Mouse (Mus musculus) bone marrow, adult 2 months (tissue): ENCODE results near the gene Nabp2. TPM values are rescaled to one million over a fixed set of nuclear protein-coding genes. Genes with fewer than 3 reads are reported as not detected.

Experiments used
- H3K27ac ChIP-seq: fragments of 200-500 bp; 2 replicates; pipeline ENCODE4 v1.5.1; 2012; ENCODE audit warnings: low read depth, mild to moderate bottlenecking, control low read depth, inconsistent platforms, low read length; ENCODE audit not compliant: control insufficient read depth, poor library complexity, insufficient read depth
- H3K4me1 ChIP-seq: fragments of 200-500 bp; 2 replicates; pipeline ENCODE4 v1.6.1; 2011; ENCODE audit warnings: low read length; ENCODE audit not compliant: control insufficient read depth, insufficient read depth
- H3K4me3 ChIP-seq: fragments of 200-500 bp; replicated peaks from 2 replicates; pipeline ENCODE3; 2011; ENCODE audit warnings: mild to moderate bottlenecking, low read depth, low read length, control low read depth; ENCODE audit not compliant: control insufficient read depth
- CTCF ChIP-seq: fragments of 200-500 bp; IDR thresholded peaks from 2 replicates; pipeline ENCODE4 v1.5.1; 2011; ENCODE audit warnings: low read length, control low read depth; ENCODE audit not compliant: control insufficient read depth, insufficient read depth
- POLR2A ChIP-seq: fragments of 200-500 bp; IDR thresholded peaks from 2 replicates; pipeline ENCODE4 v1.6.1; 2011; ENCODE audit warnings: low read depth, mild to moderate bottlenecking, control low read depth, low read length, borderline replicate concordance; ENCODE audit not compliant: control insufficient read depth
- WGBS: fragments of 180-500 bp; shearing (Covaris S2); methylation state at CpG from one replicate; pipeline ENCODE4 v1.1.7; 2018; 5-methylcytosine and 5-hydroxymethylcytosine counted together
- polyA plus RNA-seq: library from polyadenylated mRNA; stranded (reverse); fragments of >200 nt; gene quantifications from 2 replicates; pipeline ENCODE4 v1.2.4, GENCODE M21; 2011; ENCODE audit warnings: low replicate concordance; ENCODE audit not compliant: missing spikeins, insufficient read depth, insufficient read length

Gene Nabp2
- polyA plus RNA-seq, 1 experiment = 40.0 TPM

- no peaks in the 10 kb centered on the region for H3K4me1 ChIP-seq
- no peak overlapping the region for H3K4me3 ChIP-seq
- no peak overlapping the region for H3K27ac ChIP-seq
- TF ChIP-seq POLR2A (no peak), CTCF (no peak)
- WGBS = 66% methylated on average over 9 of the region's 9 CpGs
Observed at GRCm38 (mm10) chr10:128401638-128402037, 9.7 kb downstream of the Nabp2 start.

- TF ChIP-seq POLR2A (no peak), CTCF (no peak)
- Histone ChIP-seq H3K4me3 (no peak within 1 kb of the TSS), H3K27ac (no peak within 1 kb of the TSS), H3K4me1 (no peaks in the 10 kb centered on the region)
- WGBS = 76% methylated on average over 2 of the region's 2 CpGs
Observed at GRCm38 (mm10) chr10:128401056-128401455, 10.2 kb downstream of the Nabp2 start, which contains the start of gene Slc39a5. Gene Slc39a5, minus strand, starts transcription at chr10:128401229.

GRCm38 (mm10) chr10:128400338-128400737 is 11.0 kb downstream of the Nabp2 start:
- Histone ChIP-seq H3K4me3 (no peak overlapping the region), H3K27ac (no peak overlapping the region), H3K4me1 (no peaks in the 10 kb centered on the region)
- TF ChIP-seq POLR2A (no peak), CTCF (no peak)
- 71% methylated on average over 5 of the region's 5 CpGs for WGBS

GRCm38 (mm10) chr10:128397466-128397865 is 13.8 kb downstream of the Nabp2 start:
- WGBS = 83% methylated on average over 7 of the region's 7 CpGs
- Histone ChIP-seq H3K27ac (no peak overlapping the region), H3K4me3 (no peak overlapping the region), H3K4me1 (no peaks in the 10 kb centered on the region)
- no peak for TF ChIP-seq CTCF
- TF ChIP-seq POLR2A = no peak

DNA sequence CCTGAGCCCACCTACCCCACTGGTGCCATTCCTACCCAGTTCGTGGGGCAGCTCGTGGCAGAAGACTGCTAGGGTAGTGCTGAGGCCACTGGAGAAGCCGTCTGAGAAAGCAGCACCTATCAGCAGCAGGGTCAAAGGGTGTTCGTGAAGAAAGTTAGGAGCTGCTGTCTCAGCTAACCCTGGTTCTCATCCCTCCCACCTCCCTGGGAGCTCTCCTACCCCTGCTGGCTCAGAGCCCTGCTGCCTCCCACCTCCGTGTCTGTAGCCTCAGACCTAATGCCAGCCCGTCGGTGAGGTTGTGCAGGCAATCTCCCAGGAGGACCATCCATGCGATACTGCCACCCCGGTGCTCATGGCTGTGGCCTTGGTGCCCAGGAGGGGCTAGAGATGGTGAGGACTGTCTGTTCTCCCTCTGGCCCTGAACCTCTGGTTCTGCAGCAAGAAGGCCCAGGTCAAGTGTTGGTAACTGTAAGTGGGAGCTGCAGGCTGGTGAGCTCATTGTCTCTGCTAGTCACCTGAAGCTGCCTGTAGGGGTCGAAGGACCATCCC is 14.5 kb downstream of the Nabp2 start:
- Histone ChIP-seq H3K27ac (no peak overlapping the region), H3K4me1 (no peaks in the 10 kb centered on the region), H3K4me3 (no peak overlapping the region)
- TF ChIP-seq CTCF = no peak
- TF ChIP-seq POLR2A = no peak
- 81% methylated on average over 10 of the region's 10 CpGs for WGBS

DNA sequence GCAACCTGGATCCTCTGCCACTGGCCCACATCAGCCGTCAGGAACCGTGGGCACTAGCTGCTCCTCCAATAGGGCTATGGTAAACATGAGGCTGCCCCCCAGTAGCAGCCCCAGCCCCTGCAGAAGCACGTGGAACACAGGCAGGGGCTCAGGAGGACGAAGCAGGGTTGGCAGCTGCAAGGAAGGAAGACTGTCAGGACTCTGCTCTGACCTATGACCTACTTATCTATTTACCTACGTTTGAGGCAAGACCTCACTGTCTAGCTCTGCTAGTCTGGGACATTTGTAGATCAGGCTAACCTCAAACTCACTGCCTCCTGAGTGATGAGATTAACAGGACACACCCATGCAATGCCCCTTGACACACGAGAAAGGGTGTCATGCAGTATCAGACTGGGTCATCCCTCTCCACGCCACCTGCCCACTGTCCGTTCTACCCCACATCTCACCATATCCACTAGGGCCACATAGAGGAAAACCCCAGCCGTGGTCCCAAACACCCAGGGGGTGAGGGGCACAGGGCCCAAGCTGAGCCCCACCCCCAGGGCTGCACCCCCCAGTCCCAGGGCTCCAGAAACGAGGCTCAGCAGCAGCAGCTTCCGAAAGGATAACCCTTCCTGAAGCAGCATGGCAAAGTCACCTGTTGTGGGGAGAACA is 15.1 kb downstream of the Nabp2 start:
- H3K4me1 ChIP-seq = no peaks in the 10 kb centered on the region
- no peak overlapping the region for H3K27ac ChIP-seq
- TF ChIP-seq CTCF (no peak), POLR2A (no peak)
- WGBS = 71% methylated on average over 11 of the region's 11 CpGs
- no peak overlapping the region for H3K4me3 ChIP-seq

DNA sequence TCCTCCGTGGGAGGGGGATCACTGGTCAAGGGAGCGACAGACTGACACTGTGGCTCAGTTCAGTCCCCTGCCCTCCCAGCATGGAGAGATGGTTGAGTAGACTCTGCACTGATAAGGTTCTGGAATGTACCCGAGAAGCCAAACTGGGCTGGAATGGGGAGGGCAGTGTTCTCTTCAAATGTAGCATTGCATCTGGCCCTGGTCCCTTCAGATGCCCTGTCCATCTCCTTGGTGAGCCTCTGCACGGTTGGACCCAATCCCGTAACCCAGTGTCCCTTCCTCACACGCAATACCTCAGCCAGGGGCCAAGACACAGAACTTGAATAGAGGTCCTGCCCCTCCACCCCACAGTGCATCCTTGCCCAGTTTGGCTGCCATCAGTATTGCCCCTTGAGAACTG is 19.4 kb downstream of the Nabp2 start:
- Histone ChIP-seq H3K4me3 (no peak overlapping the region), H3K4me1 (no peaks in the 10 kb centered on the region), H3K27ac (no peak overlapping the region)
- no peak for TF ChIP-seq CTCF
- TF ChIP-seq POLR2A = no peak
- 86% methylated on average over 6 of the region's 6 CpGs for WGBS

DNA sequence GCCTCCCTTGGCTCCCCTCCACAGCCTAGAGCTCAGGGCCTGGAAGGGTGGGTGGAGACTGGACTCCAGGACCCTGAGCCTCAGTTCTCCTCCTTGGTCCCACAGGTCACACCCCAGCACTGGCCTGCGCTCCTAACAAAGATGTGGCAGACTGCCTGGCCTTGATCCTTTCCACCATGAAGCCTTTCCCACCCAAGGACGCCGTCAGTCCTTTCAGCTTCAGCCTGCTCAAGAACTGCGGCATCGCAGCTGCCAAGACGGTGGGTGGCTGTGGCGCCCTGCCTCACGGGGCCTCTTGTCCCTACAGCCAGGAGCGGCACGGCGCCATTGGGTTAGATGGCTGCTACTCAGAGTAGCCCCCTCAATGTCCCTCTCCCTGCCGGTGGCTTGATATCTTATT is 20.9 kb downstream of the Nabp2 start:
- Histone ChIP-seq H3K4me3 (no peak overlapping the region), H3K27ac (no peak overlapping the region), H3K4me1 (no peaks in the 10 kb centered on the region)
- no peak for TF ChIP-seq CTCF
- TF ChIP-seq POLR2A = no peak
- WGBS = 94% methylated on average over 12 of the region's 12 CpGs

DNA sequence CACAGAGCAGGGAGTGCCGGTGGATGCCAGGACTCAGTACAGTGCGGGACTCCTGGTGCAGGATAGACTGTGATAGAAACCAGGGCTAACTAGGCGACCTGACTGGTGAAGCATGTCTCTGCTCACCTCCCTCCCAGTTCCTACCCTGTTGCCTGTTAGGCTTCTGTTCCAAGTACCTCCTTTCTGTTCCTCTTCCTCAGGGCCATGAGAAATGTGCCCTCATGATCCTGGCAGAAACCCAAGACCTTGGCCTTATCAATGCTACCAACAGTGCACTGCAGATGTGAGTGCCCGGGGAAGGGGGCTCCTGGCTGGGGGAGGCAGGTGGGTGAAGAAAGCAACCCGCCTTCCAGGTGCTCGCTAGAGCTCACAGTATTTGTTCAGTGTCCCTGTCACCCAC is 21.7 kb downstream of the Nabp2 start:
- TF ChIP-seq CTCF (no peak), POLR2A (no peak)
- WGBS = 63% methylated on average over 6 of the region's 6 CpGs
- Histone ChIP-seq H3K4me1 (no peaks in the 10 kb centered on the region), H3K27ac (no peak overlapping the region), H3K4me3 (no peak overlapping the region)
